Mouse (Mus musculus): ENCODE data around the gene Ppp1r13l. TPM values are rescaled to one million over a fixed set of nuclear protein-coding genes. Genes with fewer than 3 reads are reported as not detected.

Gene Ppp1r13l
- total RNA-seq, 1 experiment = 5.3 TPM

DNA sequence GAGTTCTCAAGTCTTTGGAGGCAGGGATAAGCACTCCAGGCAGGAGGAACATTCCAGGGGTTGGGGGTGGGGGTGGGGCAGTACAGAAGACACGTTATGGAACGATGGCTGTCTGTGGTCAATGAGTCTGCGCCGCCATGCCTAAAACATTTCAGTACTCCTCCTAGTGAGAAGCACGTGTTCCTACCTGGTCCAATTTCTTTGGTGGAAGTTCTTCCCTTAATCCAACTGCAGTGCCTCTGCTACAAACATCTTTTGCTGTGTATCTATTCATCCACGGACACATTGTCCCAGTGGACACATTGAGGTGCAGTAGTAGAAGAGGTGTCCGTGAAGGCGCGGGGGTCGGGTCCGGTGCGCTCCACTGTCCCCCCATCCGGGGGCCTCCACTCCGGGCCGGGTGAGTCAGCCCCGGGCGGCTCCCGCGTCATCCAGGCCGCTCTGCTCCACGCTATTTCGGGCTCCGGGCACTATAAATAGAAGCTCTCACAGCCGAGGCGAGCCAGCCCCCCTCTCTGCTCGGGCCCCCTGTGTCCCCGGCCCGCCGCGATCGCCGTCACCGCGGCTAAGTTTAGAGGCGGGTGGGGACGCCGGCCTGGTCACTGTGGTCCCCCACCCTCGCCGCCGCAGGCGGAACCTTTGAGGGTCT lies 17.7 kb upstream of the Ppp1r13l start:
- no peaks in the 10 kb centered on the region for H3K36me3 ChIP-seq (ENCODE audit: control insufficient read depth, insufficient read depth, low read length, poor library complexity, severe bottlenecking)
- in situ Hi-C loops (cut with MboI; ENCODE audit: low sequenced_read_pairs in 2 of 2, unreplicated experiment in 2 of 2) = no loop called here
- H3K4me3 ChIP-seq (ENCODE audit: insufficient read depth in 1 of 2, low read depth in 1 of 2, low read length in 2 of 2, poor library complexity in 1 of 2, severe bottlenecking in 1 of 2) = peak overlapping the region; percentile 49 to 61
- H3K27ac ChIP-seq (ENCODE audit: insufficient read depth, low read depth, low read length, poor library complexity, severe bottlenecking) = no peak overlapping the region
- peaks cover 4 to 19% of the 10 kb centered on the region in 2 experiments; a peak in 3 of 4 replicates for H3K4me1 ChIP-seq (ENCODE audit: control insufficient read depth in 2 of 2, insufficient read depth in 2 of 2, low read length in 2 of 2, poor library complexity in 1 of 2)
- H3K9ac ChIP-seq (ENCODE audit: insufficient read depth, low read depth, low read length, poor library complexity, severe bottlenecking) = peak overlapping the region; percentile 64; the same call in 1 of the 2 replicates
- TF ChIP-seq ZC3H11A (IDR thresholded peaks at IDR 0.05; ENCODE audit: borderline replicate concordance, low read depth, low read length) (no peak), MAFK (IDR thresholded peaks at IDR 0.05; ENCODE audit: insufficient read depth, low read depth, low read length) (no peak), ZNF384 (IDR thresholded peaks at IDR 0.05; ENCODE audit: low read depth, low read length) (no peak), CHD2 (IDR thresholded peaks at IDR 0.05; ENCODE audit: low read depth, low read length) (no peak), HCFC1 (IDR thresholded peaks at IDR 0.05; ENCODE audit: borderline replicate concordance, insufficient read depth, low read length) (no peak)
- DNase-seq (ENCODE audit: low read depth, low spot score) = no peak
- H3K9me3 ChIP-seq (ENCODE audit: control insufficient read depth, insufficient read depth, low read depth, low read length) = no peaks in the 10 kb centered on the region

GRCm38 (mm10) chr7:19342481-19343027 lies 17.0 kb upstream of the Ppp1r13l start:
- no peak for TF ChIP-seq ZNF384 (IDR thresholded peaks at IDR 0.05; ENCODE audit: low read depth, low read length)
- no peak for TF ChIP-seq CHD2 (IDR thresholded peaks at IDR 0.05; ENCODE audit: low read depth, low read length)
- TF ChIP-seq MAFK (IDR thresholded peaks at IDR 0.05; ENCODE audit: insufficient read depth, low read depth, low read length) = no peak
- no peak for TF ChIP-seq HCFC1 (IDR thresholded peaks at IDR 0.05; ENCODE audit: borderline replicate concordance, insufficient read depth, low read length)
- TF ChIP-seq ZC3H11A (IDR thresholded peaks at IDR 0.05; ENCODE audit: borderline replicate concordance, low read depth, low read length) = no peak
- DNase-seq (ENCODE audit: low read depth, low spot score) = no peak

GRCm38 (mm10) chr7:19343210-19343808 lies 16.2 kb upstream of the Ppp1r13l start:
- H3K4me3 ChIP-seq (ENCODE audit: insufficient read depth in 1 of 2, low read depth in 1 of 2, low read length in 2 of 2, poor library complexity in 1 of 2, severe bottlenecking in 1 of 2) = no peak overlapping the region
- no peak overlapping the region for H3K9ac ChIP-seq (ENCODE audit: insufficient read depth, low read depth, low read length, poor library complexity, severe bottlenecking)
- H3K4me1 ChIP-seq (ENCODE audit: control insufficient read depth in 2 of 2, insufficient read depth in 2 of 2, low read length in 2 of 2, poor library complexity in 1 of 2) = peaks cover 4 to 21% of the 10 kb centered on the region in 2 experiments; a peak in 3 of 4 replicates

More at GRCm38 (mm10) chr7:19342481-19343027, 17.0 kb upstream of the Ppp1r13l start:
- in situ Hi-C loops (cut with MboI; ENCODE audit: low sequenced_read_pairs in 2 of 2, unreplicated experiment in 2 of 2) = no loop called here
- Histone ChIP-seq H3K36me3 (ENCODE audit: control insufficient read depth, insufficient read depth, low read length, poor library complexity, severe bottlenecking) (no peaks in the 10 kb centered on the region), H3K4me1 (ENCODE audit: control insufficient read depth in 2 of 2, insufficient read depth in 2 of 2, low read length in 2 of 2, poor library complexity in 1 of 2) (peaks cover 4 to 19% of the 10 kb centered on the region in 2 experiments; a peak in 3 of 4 replicates), H3K27ac (ENCODE audit: insufficient read depth, low read depth, low read length, poor library complexity, severe bottlenecking) (no peak overlapping the region), H3K9ac (ENCODE audit: insufficient read depth, low read depth, low read length, poor library complexity, severe bottlenecking) (peak overlapping the region; percentile 64; the same call in 1 of the 2 replicates), H3K9me3 (ENCODE audit: control insufficient read depth, insufficient read depth, low read depth, low read length) (no peaks in the 10 kb centered on the region), H3K4me3 (ENCODE audit: insufficient read depth in 1 of 2, low read depth in 1 of 2, low read length in 2 of 2, poor library complexity in 1 of 2, severe bottlenecking in 1 of 2) (peak overlapping the region; percentile 49 to 61; a peak in 3 of 4 replicates)

GRCm38 (mm10) chr7:19344237-19344847 lies 15.2 kb upstream of the Ppp1r13l start, which contains the start of gene Ercc1:
TSS of gene Ercc1 (plus strand) at chr7:19344778.
- H3K27ac ChIP-seq (ENCODE audit: insufficient read depth, low read depth, low read length, poor library complexity, severe bottlenecking) = peak within 1 kb of the TSS; percentile 85
- peak within 1 kb of the TSS; percentile 84 to 99 for H3K4me3 ChIP-seq (ENCODE audit: insufficient read depth in 1 of 2, low read depth in 1 of 2, low read length in 2 of 2, poor library complexity in 1 of 2, severe bottlenecking in 1 of 2)
- TF ChIP-seq CHD2 (IDR thresholded peaks at IDR 0.05; ENCODE audit: low read depth, low read length) = no peak
- TF ChIP-seq ZC3H11A (IDR thresholded peaks at IDR 0.05; ENCODE audit: borderline replicate concordance, low read depth, low read length) = no peak
- TF ChIP-seq HCFC1 (IDR thresholded peaks at IDR 0.05; ENCODE audit: borderline replicate concordance, insufficient read depth, low read length) = no peak
- TF ChIP-seq MAFK (IDR thresholded peaks at IDR 0.05; ENCODE audit: insufficient read depth, low read depth, low read length) = no peak
- TF ChIP-seq ZNF384 (IDR thresholded peaks at IDR 0.05; ENCODE audit: low read depth, low read length) = no peak
- in situ Hi-C loops (cut with MboI; ENCODE audit: low sequenced_read_pairs in 2 of 2, unreplicated experiment in 2 of 2) = no loop called here
- H3K4me1 ChIP-seq (ENCODE audit: control insufficient read depth in 2 of 2, insufficient read depth in 2 of 2, low read length in 2 of 2, poor library complexity in 1 of 2) = peaks cover 4 to 25% of the 10 kb centered on the region in 2 experiments; a peak in 3 of 4 replicates
- H3K36me3 ChIP-seq (ENCODE audit: control insufficient read depth, insufficient read depth, low read length, poor library complexity, severe bottlenecking) = 0 out of 2 replicates have a peak, but pooled peaks cover 4% of the 10 kb centered on the region
- H3K9ac ChIP-seq (ENCODE audit: insufficient read depth, low read depth, low read length, poor library complexity, severe bottlenecking) = peak within 1 kb of the TSS; percentile 88
- no peak for DNase-seq (ENCODE audit: low read depth, low spot score)
- no peaks in the 10 kb centered on the region for H3K9me3 ChIP-seq (ENCODE audit: control insufficient read depth, insufficient read depth, low read depth, low read length)

More at GRCm38 (mm10) chr7:19343210-19343808, 16.2 kb upstream of the Ppp1r13l start:
- Histone ChIP-seq H3K9me3 (ENCODE audit: control insufficient read depth, insufficient read depth, low read depth, low read length) (no peaks in the 10 kb centered on the region), H3K36me3 (ENCODE audit: control insufficient read depth, insufficient read depth, low read length, poor library complexity, severe bottlenecking) (0 out of 2 replicates have a peak, but pooled peaks cover 2% of the 10 kb centered on the region), H3K27ac (ENCODE audit: insufficient read depth, low read depth, low read length, poor library complexity, severe bottlenecking) (no peak overlapping the region)
- DNase-seq (ENCODE audit: low read depth, low spot score) = peak; percentile 87
- in situ Hi-C loops (cut with MboI; ENCODE audit: low sequenced_read_pairs in 2 of 2, unreplicated experiment in 2 of 2) = no loop called here
- TF ChIP-seq ZC3H11A (IDR thresholded peaks at IDR 0.05; ENCODE audit: borderline replicate concordance, low read depth, low read length) = peak; percentile 44; the same call in 1 of the 2 replicates
- TF ChIP-seq CHD2 (IDR thresholded peaks at IDR 0.05; ENCODE audit: low read depth, low read length) = no peak
- 0 out of 2 replicates have a peak, but pooled peaks have one; percentile 29 for TF ChIP-seq MAFK (IDR thresholded peaks at IDR 0.05; ENCODE audit: insufficient read depth, low read depth, low read length)
- peak; percentile 61 for TF ChIP-seq ZNF384 (IDR thresholded peaks at IDR 0.05; ENCODE audit: low read depth, low read length)
- TF ChIP-seq HCFC1 (IDR thresholded peaks at IDR 0.05; ENCODE audit: borderline replicate concordance, insufficient read depth, low read length) = no peak
